Mouse (Mus musculus) heart, embryonic 14.5 days (tissue): Measurements from ENCODE around the gene Akr1b3. TPM values are rescaled to one million over a fixed set of nuclear protein-coding genes. Genes with fewer than 3 reads are reported as not detected.
"Not testable (repeated sequence)": the region's sequence is repeated elsewhere in the genome, so short reads cannot be mapped to it uniquely, and the experiment has no call there.

ENCODE experiments used
- ATAC-seq: fragments of 200-750 bp; cut with Nextera tagmentation; 2 replicates; pipeline ENCODE4 v1.8.0; 2017; ENCODE audit warnings: low read depth, moderate TSS enrichment; ENCODE audit not compliant: insufficient number of reproducible peaks, insufficient read depth, low FRiP score
- H3K27ac ChIP-seq, 2 experiments: fragments of 200-500 bp in 1 of 2; fragments of 300-500 bp in 1 of 2; sonication (generic) in 1 of 2; replicated peaks in 1 of 2; 2 replicates each; pipeline ENCODE4 v1.5.1; 2012 to 2014; ENCODE audit warnings: low read depth in 2 of 2, low read length in 2 of 2, control low read depth in 1 of 2, mild to moderate bottlenecking in 1 of 2, mixed read lengths in 1 of 2; ENCODE audit not compliant: control insufficient read depth in 1 of 2, insufficient read depth in 1 of 2
- H3K27me3 ChIP-seq: fragments of 300-500 bp; sonication (generic); 2 replicates; pipeline ENCODE4 v1.6.1; 2014; ENCODE audit warnings: mild to moderate bottlenecking, low read length, control low read depth; ENCODE audit not compliant: control insufficient read depth, insufficient read depth
- H3K36me3 ChIP-seq: fragments of 300-500 bp; sonication (generic); 2 replicates; pipeline ENCODE4 v1.6.1; 2014; ENCODE audit warnings: mild to moderate bottlenecking, control low read depth, low read length, mixed read lengths; ENCODE audit not compliant: control insufficient read depth, insufficient read depth
- H3K4me1 ChIP-seq, 2 experiments: fragments of 200-500 bp in 1 of 2; fragments of 300-500 bp in 1 of 2; sonication (generic) in 1 of 2; 2 replicates each; pipeline ENCODE4 v1.6.1; 2012 to 2014; ENCODE audit warnings: low read length in 2 of 2, control low read depth in 1 of 2, mixed read lengths in 1 of 2; ENCODE audit not compliant: control insufficient read depth in 2 of 2, insufficient read depth in 2 of 2
- H3K4me2 ChIP-seq: fragments of 300-500 bp; sonication (generic); 2 replicates; pipeline ENCODE4 v1.6.1; 2014; ENCODE audit warnings: mild to moderate bottlenecking, low read length
- H3K4me3 ChIP-seq, 2 experiments: fragments of 200-500 bp in 1 of 2; fragments of 300-500 bp in 1 of 2; sonication (generic) in 1 of 2; 2 replicates each; pipeline ENCODE4 v1.5.1; 2012 to 2014; ENCODE audit warnings: low read length in 2 of 2, mild to moderate bottlenecking in 2 of 2, control low read depth in 1 of 2, low read depth in 1 of 2, moderate library complexity in 1 of 2; ENCODE audit not compliant: control insufficient read depth in 1 of 2, insufficient read depth in 1 of 2
- H3K9ac ChIP-seq: fragments of 300-500 bp; sonication (generic); 2 replicates; pipeline ENCODE4 v1.6.1; 2014; ENCODE audit warnings: mild to moderate bottlenecking, low read length
- H3K9me3 ChIP-seq: fragments of 300-500 bp; sonication (generic); 2 replicates; pipeline ENCODE4 v1.6.1; 2016; ENCODE audit warnings: low read length, control low read depth; ENCODE audit not compliant: control insufficient read depth
- WGBS: fragments of 180-500 bp; shearing (Covaris S2); extraction: QIAGEN DNeasy Blood & Tissue Kit; methylation state at CpG from one replicate; pipeline ENCODE4 v1.1.7; 2014; 5-methylcytosine and 5-hydroxymethylcytosine counted together
- polyA plus RNA-seq: library from polyadenylated mRNA; unstranded; fragments of >200 nt; fragmentation: Nextera tagmentation; extraction: Ambion mirVana; gene quantifications from 2 replicates; pipeline ENCODE4 v1.2.1, GENCODE M21; 2014

Gene Akr1b3
- polyA plus RNA-seq, 1 experiment from 2014 or later, result 187 TPM

DNA sequence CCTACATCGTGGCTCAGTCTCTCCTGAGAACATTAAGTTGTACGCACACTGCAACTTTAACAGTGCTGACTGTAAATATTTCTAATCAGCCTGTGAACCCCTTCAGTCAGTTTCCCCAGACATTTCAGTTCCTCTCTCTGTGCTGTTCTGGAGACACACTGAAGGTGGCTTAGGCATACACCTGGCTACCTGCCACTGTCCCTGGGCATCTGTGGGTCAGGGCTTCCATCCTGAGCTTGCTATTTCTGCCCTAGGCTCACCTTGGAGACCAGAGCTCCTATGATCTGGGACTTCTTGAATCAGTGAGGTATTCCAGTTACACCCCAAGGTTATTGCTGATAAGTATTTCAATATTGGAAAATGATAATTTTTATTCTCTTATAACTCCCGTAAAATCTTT, 35.1 kb upstream of the Akr1b3 start:
- no peaks in the 10 kb centered on the region for H3K36me3 ChIP-seq
- H3K4me2 ChIP-seq, result no peak overlapping the region
- no peak overlapping the region for H3K9ac ChIP-seq
- no peaks in the 10 kb centered on the region for H3K9me3 ChIP-seq
- no peaks in the 10 kb centered on the region for H3K27me3 ChIP-seq
- H3K27ac ChIP-seq, result no peak overlapping the region
- no peak overlapping the region for H3K4me3 ChIP-seq
- 87% methylated on average over 3 of the region's 3 CpGs for WGBS
- no peak for ATAC-seq
- peaks cover 6 to 11% of the 10 kb centered on the region in 2 experiments for H3K4me1 ChIP-seq

DNA sequence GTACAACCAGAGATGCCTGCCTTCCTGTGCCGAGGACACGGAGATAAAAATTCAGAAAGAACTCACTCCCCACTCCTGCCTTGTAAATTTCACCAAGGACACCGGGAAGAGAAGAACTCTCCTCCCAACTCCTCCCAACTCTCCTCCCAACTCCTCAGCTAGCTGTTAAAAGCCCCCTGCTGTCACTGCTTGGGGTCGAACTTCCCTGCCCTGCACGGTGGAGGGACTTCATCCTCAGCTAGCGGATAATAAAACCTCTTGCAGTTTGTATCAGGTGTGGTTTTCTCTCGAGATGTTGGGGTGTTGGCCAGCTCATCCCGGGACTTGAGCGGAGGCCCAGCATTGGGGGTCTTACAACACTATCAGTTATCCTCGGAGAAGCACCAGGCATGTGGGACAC, 34.2 kb upstream of the Akr1b3 start:
- H3K27ac ChIP-seq, H3K9me3 ChIP-seq, ATAC-seq, H3K27me3 ChIP-seq, H3K4me3 ChIP-seq, H3K36me3 ChIP-seq, H3K4me2 ChIP-seq, H3K9ac ChIP-seq: not testable (repeated sequence)
- H3K4me1 ChIP-seq, result peaks cover 6 to 11% of the 10 kb centered on the region in 2 experiments
- WGBS, result 26% methylated on average over 10 of the region's 10 CpGs

DNA sequence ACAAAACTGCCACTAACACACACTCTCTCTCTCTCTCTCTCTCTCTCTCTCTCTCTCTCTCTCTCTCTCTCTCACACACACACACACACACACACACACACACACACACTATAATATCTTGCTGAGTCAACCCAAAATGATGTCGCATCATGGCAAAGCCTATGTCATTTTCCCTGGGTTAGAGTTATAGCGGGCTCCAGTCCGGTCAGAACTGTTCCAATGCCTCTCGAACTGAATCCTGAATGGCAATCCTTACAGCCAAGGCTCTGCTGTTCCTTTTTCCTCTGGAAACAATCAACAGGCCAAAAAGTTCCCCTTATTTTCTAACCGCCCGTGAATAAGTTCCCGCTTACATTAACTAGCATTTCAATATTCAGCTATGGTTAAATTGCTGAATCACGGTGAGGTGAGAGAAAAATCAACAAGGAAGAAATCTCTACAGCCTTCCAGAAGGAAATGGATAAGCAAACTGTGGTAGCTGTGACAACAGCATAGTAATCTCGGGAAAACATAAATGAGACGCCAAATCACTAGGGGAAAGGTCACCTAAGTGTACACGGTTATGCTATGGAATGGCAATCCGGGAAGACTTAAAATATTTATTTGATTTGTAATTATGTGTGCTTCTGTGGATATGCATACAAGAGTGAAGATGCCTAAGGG, 32.9 kb upstream of the Akr1b3 start:
- H3K4me1 ChIP-seq, result peaks cover 13 to 22% of the 10 kb centered on the region in 2 experiments
- H3K4me2 ChIP-seq, result no peak overlapping the region
- no peak overlapping the region for H3K27ac ChIP-seq
- H3K9ac ChIP-seq, result no peak overlapping the region
- no peaks in the 10 kb centered on the region for H3K36me3 ChIP-seq
- 69% methylated on average over 12 of the region's 12 CpGs for WGBS
- no peak for ATAC-seq
- H3K4me3 ChIP-seq, result no peak overlapping the region
- no peaks in the 10 kb centered on the region for H3K27me3 ChIP-seq
- H3K9me3 ChIP-seq, result no peaks in the 10 kb centered on the region

DNA sequence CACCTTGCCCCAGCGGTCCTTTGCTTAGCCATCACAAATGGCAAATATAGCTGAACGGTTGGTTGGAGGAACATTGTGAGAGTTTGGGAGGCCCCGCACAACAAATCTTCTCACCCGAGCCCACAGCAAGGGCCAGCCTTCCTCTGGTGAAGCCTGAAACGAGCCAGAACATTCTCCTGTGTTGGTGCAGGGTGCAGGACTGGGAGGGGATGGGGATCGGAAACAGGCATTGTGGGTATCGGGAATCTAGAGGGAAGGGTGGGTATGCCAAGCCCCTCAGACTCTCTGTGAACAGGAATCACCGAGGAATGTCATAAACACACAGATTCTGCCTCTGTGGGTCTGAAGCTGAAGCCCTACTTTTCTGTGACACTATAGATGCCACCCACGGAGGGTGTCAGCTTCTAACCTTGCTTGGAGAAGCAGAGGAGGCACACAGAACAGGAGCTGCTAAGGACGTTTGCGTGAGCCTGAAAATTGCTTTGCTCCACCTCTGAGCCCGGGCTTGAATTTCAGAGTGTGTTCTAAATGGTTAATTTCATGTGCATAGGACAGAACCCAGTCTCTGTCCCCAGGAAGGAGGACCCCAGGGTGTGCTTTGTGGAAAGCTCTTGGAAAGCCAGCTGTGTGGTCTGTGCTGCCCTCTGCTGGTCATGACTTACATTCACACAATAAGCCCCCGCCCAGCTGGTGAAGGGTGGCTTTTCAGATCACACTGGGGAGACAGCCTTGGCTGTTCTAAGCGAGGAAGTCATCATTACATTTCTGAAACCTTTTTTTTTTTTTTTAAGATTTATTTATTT, 29.0 kb upstream of the Akr1b3 start:
- peak overlapping the region; percentile 30; the same call in 1 of the 2 replicates for H3K9ac ChIP-seq
- H3K4me1 ChIP-seq, result peaks cover 13 to 20% of the 10 kb centered on the region in 2 experiments
- no peak overlapping the region for H3K27ac ChIP-seq
- ATAC-seq, result 0 out of 2 replicates have a peak, but pooled peaks have one; percentile 48
- no peak overlapping the region for H3K4me3 ChIP-seq
- H3K36me3 ChIP-seq, result no peaks in the 10 kb centered on the region
- no peaks in the 10 kb centered on the region for H3K27me3 ChIP-seq
- H3K4me2 ChIP-seq, result peak overlapping the region; percentile 52
- H3K9me3 ChIP-seq, result no peaks in the 10 kb centered on the region
- 41% methylated on average over 14 of the region's 14 CpGs for WGBS

DNA sequence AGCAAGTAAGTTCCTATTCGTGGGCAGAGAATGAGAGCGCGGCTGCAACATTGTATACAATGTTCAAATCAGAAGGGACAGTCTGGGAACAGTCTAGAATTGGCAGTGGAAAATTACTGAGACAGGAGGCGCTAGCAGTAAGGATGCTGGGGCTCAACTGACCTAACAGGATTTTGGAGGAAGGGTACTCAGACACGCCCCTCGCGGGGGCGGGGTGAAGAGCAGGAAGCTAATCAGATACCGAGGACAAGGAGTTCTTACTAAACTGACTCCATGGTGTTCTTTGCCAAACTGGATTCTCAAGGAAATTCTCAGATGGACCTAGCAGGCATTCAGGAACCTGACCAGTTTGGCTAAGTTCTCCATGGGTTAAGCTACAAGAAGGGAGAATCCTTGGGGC, 27.7 kb upstream of the Akr1b3 start:
- WGBS, result 20% methylated on average over 9 of the region's 9 CpGs
- Histone ChIP-seq H3K4me3 (no peak overlapping the region), H3K27me3 (no peaks in the 10 kb centered on the region), H3K36me3 (no peaks in the 10 kb centered on the region), H3K9me3 (no peaks in the 10 kb centered on the region), H3K9ac (no peak overlapping the region), H3K27ac (no peak overlapping the region), H3K4me2 (0 out of 2 replicates have a peak overlapping the region, but pooled peaks have one; percentile 6), H3K4me1 (peaks cover 13 to 20% of the 10 kb centered on the region in 2 experiments)
- no peak for ATAC-seq

DNA sequence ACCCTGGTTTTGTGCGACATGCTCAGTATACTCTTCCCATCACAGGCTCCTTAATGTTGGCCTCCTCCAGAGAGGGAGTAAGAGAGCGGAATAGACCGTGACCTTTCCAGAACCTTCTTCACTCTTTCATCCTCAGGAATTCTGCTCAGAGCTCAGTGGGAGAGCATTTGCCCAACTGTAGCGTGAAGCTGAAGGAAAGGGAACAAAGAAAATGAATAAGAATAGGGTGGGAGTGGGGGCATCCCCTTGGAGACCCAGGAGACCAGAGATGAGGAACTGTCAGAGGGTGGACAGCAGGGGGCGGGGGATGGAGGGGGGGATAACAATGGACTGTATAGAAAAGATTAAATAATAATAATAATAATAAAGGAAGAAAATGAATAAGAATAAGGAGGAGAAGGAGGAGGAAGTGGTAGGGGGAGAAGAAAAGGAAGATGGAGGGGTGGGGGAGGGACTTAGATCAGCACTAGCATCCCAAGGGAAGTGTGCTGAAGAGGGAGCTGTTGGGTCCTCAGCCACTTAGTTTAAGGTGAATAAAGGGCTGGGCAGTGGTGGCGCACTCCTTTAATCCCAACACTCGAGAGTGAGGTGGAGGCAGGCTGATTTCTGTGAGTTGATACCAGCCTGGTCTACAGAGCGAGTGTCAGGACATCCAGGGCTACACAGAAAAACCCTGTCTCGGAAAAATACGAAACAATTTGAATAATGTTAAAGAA, 27.0 kb upstream of the Akr1b3 start:
- no peak overlapping the region for H3K4me2 ChIP-seq

DNA sequence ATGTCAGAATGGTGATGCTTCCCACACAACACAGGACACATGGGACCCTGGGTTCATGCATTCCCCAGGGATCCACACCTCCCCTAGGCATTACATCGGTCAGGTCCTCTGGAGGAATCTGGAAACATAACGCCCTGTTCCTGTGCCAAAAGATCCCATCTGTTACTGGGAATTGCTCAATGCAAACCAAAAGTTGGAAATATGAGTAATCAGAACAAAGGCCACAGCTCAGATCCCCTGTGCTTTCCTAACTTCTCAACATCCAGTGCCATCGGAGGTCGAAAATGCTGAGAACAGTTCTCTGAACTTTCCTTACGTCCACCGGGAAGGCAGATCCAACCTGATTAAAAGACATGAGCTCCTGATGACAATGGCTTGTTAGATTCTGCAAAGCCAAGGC, 26.1 kb upstream of the Akr1b3 start:
- ATAC-seq, result no peak
- H3K9ac ChIP-seq, result no peak overlapping the region
- WGBS, result 84% methylated on average over 6 of the region's 6 CpGs
- H3K27ac ChIP-seq, result no peak overlapping the region
- H3K4me3 ChIP-seq, result no peak overlapping the region
- H3K4me1 ChIP-seq, result peaks cover 13 to 20% of the 10 kb centered on the region in 2 experiments
- H3K36me3 ChIP-seq, result no peaks in the 10 kb centered on the region
- no peak overlapping the region for H3K4me2 ChIP-seq
- no peaks in the 10 kb centered on the region for H3K9me3 ChIP-seq
- no peaks in the 10 kb centered on the region for H3K27me3 ChIP-seq

More for the DNA sequence above, 27.0 kb upstream of the Akr1b3 start:
- H3K9ac ChIP-seq, result no peak overlapping the region
- no peak overlapping the region for H3K4me3 ChIP-seq
- peaks cover 13 to 20% of the 10 kb centered on the region in 2 experiments for H3K4me1 ChIP-seq
- H3K9me3 ChIP-seq, result no peaks in the 10 kb centered on the region
- no peak for ATAC-seq
- no peaks in the 10 kb centered on the region for H3K36me3 ChIP-seq
- H3K27me3 ChIP-seq, result no peaks in the 10 kb centered on the region
- no peak overlapping the region for H3K27ac ChIP-seq
- WGBS, result 66% methylated on average over 10 of the region's 10 CpGs
